Mouse (Mus musculus): Measurements from ENCODE around the gene Filip1l. TPM values are rescaled to one million over a fixed set of nuclear protein-coding genes. Genes with fewer than 3 reads are reported as not detected.

Filip1l gene
- polyA plus RNA-seq, 1 experiment = 57.1 TPM

DNA sequence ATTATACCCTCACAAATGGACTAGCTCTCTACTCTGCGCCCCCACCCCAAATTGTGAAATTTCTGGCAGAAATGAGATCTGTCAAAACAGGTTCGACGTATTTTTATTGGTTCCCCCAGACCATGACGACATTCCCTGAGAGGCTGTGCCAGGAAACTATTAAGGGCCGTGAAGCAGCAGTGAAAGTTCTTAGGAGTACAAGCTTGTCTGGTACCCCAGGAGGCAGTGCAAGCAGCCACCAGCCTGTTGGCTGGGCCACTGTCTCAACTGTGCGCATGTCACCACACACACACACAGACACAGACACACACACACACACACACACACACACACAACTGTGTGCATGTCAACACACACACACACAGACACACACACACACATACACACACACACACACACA lies 45.0 kb downstream of the Filip1l start:
- no peak for DNase-seq (ENCODE audit: low spot score)

DNA sequence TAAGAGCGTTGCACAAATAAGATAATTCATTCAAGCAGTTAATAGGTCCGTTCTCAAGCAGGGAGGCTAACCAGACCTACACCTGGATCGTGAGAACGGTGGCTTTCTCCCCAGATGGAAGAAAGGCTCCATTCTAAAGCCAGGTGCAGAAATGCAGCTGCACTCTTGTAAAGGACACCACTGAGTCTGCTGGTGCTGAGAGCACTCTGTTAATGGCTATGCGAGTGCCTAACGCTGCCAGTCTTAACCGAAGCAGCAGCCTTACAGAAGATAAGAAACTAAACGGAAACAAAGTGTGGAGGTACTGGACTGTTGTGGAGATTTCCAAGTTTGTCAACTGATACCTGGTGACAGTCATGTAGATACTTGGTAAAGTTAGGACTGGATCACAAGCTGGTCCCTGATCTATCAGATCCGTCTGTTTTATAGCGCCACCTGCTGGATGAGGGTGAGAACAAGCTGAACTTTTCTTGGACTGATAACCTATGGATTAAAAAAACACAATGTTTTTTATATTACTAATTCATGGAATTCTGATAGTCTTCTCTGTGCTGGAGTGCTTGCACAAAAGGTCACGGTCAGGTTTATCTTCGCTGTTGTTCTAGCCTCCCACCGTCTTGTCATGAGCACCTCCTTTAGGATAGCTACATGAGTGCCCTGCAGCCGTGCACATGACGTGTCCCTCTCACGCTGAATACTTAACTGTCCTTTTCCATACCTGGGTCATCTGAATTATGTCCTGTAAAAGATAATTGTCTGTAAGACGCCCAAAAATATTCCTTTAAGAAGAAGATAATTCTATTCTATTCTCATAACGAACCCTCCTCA lies 45.7 kb downstream of the Filip1l start:
- DNase-seq (ENCODE audit: low spot score) = no peak

DNA sequence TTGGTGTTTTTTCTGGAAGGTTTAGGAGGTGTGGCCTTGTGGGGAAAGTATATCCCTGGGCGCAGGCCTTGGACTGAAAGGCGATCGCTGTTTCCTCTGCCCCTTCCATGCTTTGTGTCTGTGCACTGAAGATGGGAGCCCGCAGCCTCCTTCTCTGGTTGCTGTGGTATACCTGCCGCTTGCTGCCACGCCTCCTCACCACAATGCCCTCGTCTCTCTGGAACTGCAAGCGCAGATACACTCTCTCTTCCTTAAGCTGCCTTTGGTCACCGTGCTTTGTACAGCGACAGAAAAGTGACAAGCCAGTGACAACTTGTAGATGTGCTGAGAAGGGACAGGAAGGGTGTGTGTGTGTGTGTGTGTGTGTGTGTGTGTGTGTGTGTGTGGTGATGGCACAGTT lies 46.7 kb downstream of the Filip1l start:
- DNase-seq (ENCODE audit: low spot score) = no peak

- DNase-seq (ENCODE audit: low spot score) = no peak
These were observed 48.8 kb downstream of the Filip1l start for GRCm38 (mm10) chr16:57401702-57402101.

- no peak for DNase-seq (ENCODE audit: low spot score)
These were observed 50.0 kb downstream of the Filip1l start for GRCm38 (mm10) chr16:57402910-57403309.

DNA sequence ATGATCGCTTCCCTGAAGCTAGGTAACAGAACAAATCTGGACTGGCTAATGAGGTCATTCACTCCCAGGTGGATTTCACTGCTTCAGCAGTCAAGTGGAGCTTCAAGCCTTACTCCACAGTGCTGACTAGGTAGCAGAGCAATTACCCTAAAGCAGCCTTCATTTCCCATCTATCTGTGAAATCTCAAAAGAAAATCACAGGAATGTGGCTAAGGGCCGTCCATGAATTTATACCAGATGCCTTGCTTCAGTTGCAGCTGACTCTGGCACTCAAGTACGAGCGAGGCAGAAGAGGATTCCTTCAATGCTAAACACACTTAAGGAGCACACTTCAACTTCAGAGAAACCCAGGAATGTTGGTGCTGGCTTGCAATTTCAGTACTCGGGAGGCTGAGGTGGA lies 50.9 kb downstream of the Filip1l start:
- DNase-seq (ENCODE audit: low spot score) = no peak

DNA sequence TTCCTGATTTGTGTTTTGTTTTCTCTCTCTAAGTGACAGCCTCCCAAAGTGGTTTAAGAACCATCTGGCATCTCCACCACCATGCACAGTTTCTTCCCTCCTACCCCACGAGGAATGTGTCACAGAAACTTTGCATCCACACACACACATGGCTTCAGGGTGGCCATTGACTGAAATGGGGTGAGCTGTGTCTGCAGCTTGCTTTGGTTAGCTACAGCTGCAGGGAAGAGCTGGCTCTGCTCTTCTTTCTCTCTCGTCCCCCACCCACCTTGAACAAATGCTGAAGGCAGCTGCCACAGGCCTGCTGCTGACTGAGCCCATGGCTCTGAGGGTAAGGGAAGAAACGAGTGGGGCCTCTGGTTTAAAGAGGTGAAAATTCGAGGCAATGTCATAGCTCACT lies 59.9 kb downstream of the Filip1l start:
- no peak for DNase-seq (ENCODE audit: low spot score)

- DNase-seq (ENCODE audit: low spot score) = no peak
These were observed 63.2 kb downstream of the Filip1l start for GRCm38 (mm10) chr16:57416049-57416448.

- no peak for DNase-seq (ENCODE audit: low spot score)
These were observed 64.1 kb downstream of the Filip1l start for GRCm38 (mm10) chr16:57417017-57417416.

DNA sequence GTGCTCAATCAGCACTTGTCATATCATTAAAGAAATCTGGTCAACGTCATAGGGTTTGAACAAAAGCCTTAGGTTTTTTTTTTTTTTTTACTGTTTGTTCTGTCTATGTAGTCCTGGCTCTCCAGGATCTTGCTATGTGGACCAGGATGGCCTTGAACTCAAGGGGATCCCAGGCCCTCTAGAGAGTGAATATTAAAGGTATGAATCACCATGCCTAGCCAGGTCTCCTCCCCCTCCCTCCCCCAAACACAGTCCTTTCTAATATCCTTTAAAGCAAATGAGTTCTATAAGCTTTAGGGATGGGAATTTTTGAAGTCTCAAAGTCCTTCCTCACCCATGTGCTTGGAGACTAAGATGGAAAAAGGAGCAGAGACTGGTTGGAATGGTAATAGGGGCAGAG lies 65.1 kb downstream of the Filip1l start:
- DNase-seq (ENCODE audit: low spot score) = no peak

DNA sequence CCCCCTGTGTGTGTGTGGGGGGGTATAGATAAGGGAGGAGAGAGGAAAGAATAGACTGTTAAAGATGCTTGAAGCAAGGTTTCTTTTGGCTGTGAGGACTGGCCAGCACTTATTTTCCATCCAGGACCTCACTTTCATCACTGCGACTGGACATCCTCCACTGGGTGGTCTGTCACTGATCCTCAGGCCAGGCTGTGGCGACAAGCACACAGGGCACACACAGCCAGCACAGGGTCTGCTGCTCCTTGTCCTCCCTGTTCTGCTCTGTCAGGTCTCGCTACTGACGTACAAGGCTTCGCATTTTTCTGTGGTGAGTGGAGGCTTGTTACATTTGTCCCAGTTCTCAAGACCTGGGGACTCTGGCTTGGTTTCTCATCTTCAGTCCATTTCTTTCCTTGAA lies 66.4 kb downstream of the Filip1l start:
- no peak for DNase-seq (ENCODE audit: low spot score)

- DNase-seq (ENCODE audit: low spot score) = no peak
These were observed 67.0 kb downstream of the Filip1l start for GRCm38 (mm10) chr16:57419881-57420280.

- no peak for DNase-seq (ENCODE audit: low spot score)
These were observed 68.1 kb downstream of the Filip1l start for GRCm38 (mm10) chr16:57420773-57421556.

GRCm38 (mm10) chr16:57421680-57422417 lies 69.0 kb downstream of the Filip1l start:
- no peak for DNase-seq (ENCODE audit: low spot score)

DNA sequence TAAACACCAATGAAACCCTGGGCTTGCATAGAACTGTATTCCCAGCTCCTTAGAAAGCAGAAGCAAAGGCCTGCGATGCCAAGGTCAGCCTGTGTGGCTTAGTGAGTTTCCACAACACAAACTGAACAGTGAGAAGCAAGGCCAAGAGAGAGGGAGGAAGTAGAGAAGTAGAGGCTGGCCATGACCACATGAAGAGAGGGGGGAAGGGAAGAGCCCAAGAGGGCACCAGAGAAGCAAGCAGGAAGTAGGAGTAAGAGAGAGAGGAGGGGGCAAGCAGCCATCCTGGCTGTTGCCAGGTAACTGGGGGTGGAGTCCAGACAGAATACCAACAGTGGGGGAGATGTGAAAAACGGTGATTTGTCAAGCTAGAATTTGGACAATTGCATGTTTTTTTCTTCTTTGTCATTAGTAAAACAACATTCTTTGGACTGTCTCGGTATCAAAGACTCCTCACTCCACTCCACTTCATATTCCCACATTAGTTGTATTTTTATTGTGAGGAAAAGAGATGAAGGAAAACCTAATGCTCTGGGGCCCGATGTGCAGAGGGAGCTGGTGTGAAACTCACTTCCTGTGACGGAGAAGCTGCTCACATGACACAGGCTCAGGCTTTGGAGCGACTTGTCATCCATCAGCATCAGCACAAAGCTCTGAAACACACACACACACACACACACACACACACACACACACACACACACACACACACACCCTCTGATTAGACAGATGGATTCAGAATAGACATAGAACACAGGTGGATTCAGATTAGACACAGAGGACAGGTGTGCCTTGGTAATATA lies 70.3 kb downstream of the Filip1l start:
- DNase-seq (ENCODE audit: low spot score) = no peak

DNA sequence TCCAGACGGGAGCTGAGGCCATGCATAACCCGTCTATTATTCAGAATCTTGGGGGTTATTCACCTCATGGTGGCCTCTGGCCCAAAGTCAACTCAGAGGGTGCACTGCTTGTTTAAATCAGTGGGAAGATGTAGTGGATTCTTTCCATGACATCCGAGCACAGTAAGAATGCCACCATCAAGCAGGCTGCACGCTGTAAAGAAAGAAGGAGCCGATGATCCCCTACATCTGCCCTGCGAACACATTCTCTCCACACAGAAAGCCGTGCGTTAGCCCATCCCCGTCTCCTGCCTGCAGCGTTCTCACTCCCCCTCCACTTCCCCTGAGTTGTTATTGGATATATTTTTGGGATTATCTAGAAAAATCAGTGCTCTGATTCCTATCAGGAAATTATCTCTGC lies 73.8 kb downstream of the Filip1l start:
- no peak for DNase-seq (ENCODE audit: low spot score)

DNA sequence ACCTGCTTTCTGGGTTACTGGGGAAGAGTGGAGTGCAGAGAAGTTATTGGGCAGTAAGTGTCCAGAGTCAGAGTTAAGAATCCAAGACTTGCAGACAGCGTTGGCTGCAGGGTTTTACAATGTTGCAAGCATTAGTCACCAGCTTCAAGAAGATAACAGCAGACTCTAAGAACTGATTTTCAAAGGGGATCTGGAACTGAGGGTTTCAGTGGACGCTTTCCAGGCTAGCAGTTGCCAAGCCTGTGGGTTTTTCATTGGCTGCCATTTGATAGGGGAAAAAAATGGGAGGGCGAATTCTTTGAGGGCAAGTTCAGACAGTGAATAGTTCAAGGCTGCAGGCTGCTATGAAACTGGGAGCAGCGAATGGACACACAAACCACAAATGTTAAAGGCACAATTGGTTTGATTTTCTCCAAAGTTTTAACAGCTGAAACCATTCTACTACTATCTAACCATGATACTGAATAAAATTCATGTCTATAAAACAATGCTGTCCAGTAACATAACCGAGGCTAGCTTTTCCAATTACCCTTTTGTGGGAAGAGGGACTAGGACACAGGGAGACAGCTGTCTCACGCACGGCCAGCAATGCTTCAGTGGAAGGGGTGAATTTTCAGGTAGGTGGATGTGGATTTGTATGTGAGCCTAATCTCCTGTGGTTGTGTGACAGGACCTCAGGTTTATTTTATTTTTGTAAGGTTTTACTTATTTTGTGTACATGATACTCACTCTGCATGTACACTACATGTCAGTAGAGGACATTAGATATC lies 74.8 kb downstream of the Filip1l start:
- DNase-seq (ENCODE audit: low spot score) = no peak

DNA sequence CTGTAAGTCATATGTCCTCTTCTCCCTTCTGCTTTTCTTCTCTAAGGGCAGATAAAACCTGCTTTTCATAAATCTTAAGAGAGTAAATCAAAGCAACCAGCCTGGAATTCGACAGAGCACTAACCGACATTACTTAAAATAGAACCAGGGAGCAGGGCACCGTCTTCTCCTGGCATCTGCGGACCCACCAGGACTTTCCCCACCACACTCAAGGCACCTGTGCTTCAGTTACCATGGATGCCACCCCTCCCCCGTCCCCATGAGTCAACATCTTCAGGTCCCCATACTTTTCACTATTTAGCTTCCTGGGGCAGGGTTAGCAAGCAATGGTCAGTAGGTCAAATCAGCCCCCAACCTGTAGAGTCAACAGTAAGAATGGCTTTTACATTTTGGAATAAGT lies 76.1 kb downstream of the Filip1l start:
- DNase-seq (ENCODE audit: low spot score) = no peak

DNA sequence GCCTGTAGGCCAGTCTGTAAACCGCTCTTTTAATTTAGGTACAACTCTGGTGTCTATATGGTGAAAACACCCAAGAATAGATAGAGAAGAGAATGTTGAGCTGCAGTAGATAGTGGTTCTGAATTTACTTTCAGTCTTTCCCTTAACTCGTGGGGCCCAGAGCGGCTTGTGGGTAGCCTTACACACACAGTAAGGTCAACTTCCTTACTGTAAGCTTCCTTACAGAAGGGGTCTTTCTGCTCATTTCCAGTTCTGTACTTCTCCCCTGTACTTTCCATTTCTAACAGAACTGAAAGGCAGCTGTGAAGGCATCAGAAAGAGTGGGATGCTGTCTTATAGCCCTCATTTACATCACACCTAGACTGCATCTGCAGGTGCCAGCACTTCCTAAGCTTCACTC lies 78.4 kb downstream of the Filip1l start:
- DNase-seq (ENCODE audit: low spot score) = no peak

GRCm38 (mm10) chr16:57433173-57433572 lies 80.3 kb downstream of the Filip1l start:
- DNase-seq (ENCODE audit: low spot score) = no peak

- DNase-seq (ENCODE audit: low spot score) = no peak
These were observed 80.8 kb downstream of the Filip1l start for GRCm38 (mm10) chr16:57433671-57434070.

Measured in urinary bladder, adult 2 months (tissue).